23 mouse cellular contexts compared by ENCODE assay signal in genomic region chr9:48650846-48651245, GRCm38 (mm10). TPM values are rescaled to one million over a fixed set of nuclear protein-coding genes. Genes with fewer than 3 reads are reported as not detected.
DNase-seq lines count a peak whose midpoint lies in the region; ATAC-seq and TF ChIP-seq lines count a peak whose summit lies in the region.
"Had no signal": no experiment of that assay in that cellular context is flagged by ENCODE, and none has a peak within 500 bp of the region (broad histone marks: within the 10 kb centered on the region; RNA-seq: fewer than 3 reads in every experiment).

No protein-coding gene starts in this region.

- no peaks in the 10 kb centered on the region for H3K9me3 ChIP-seq in midbrain, embryonic 11.5 days (ENCODE audit: control insufficient read depth, low read length)
- H3K9me3 ChIP-seq in midbrain, embryonic 13.5 days = no peaks in the 10 kb centered on the region
- H3K9me3 ChIP-seq in embryonic facial prominence, embryonic 10.5 days = no peaks in the 10 kb centered on the region
- H3K9me3 ChIP-seq: heart, embryonic 12.5 days; intestine, embryonic 15.5 days; neural tube, embryonic 13.5 days had no signal

- DNase-seq in heart, adult 2 months = peak in 1 of 2 experiments; percentile 22
- no peak for DNase-seq in heart, postnatal 14 days
- DNase-seq in midbrain, embryonic 11.5 days (ENCODE audit: low spot score, missing footprints) = peak; percentile 80
- peak; percentile 5 for DNase-seq in embryonic facial prominence, embryonic 10.5 days (ENCODE audit: low spot score)
- DNase-seq: adrenal gland, postnatal 36 days; B cell, adult 2 months; gastrocnemius, postnatal 10 days; kidney, adult 8-10 months; kidney, postnatal 4 days; liver; lung, adult 2 months; lung, postnatal 10 days; right cerebral cortex, postnatal 14 days had no signal

- peaks cover 3% of the 10 kb centered on the region; the same call in 1 of the 2 replicates for H3K36me3 ChIP-seq in heart, adult 2 months (ENCODE audit: control insufficient read depth, insufficient read depth, low read length)
- H3K36me3 ChIP-seq in midbrain, embryonic 11.5 days (ENCODE audit: control insufficient read depth, insufficient read depth, low read length) = no peaks in the 10 kb centered on the region
- H3K36me3 ChIP-seq in midbrain, embryonic 13.5 days = no peaks in the 10 kb centered on the region
- H3K36me3 ChIP-seq in embryonic facial prominence, embryonic 10.5 days (replicated peaks) = no peaks in the 10 kb centered on the region
- H3K36me3 ChIP-seq: heart, embryonic 12.5 days; intestine, embryonic 15.5 days; neural tube, embryonic 13.5 days had no signal

- H3K4me2 ChIP-seq in midbrain, embryonic 11.5 days = no peak overlapping the region
- no peak overlapping the region for H3K4me2 ChIP-seq in midbrain, embryonic 13.5 days (replicated peaks)
- H3K4me2 ChIP-seq: heart, embryonic 12.5 days; intestine, embryonic 15.5 days; neural tube, embryonic 13.5 days had no signal

- no peak for ATAC-seq in midbrain, embryonic 11.5 days (ENCODE audit: low FRiP score)
- ATAC-seq in midbrain, embryonic 13.5 days = no peak
- ATAC-seq: forebrain, embryonic 16.5 days; intestine, embryonic 15.5 days had no signal

- TF ChIP-seq POLR2A in heart, adult 2 months (IDR thresholded peaks at IDR 0.05; ENCODE audit: insufficient read depth, low read depth, low read length) = no peak

- peaks cover 28% of the 10 kb centered on the region for H3K4me1 ChIP-seq in heart, adult 2 months (ENCODE audit: control insufficient read depth, insufficient read depth, low read length)
- peaks cover 75% of the 10 kb centered on the region for H3K4me1 ChIP-seq in midbrain, embryonic 11.5 days (ENCODE audit: control insufficient read depth, insufficient read depth, low read length)
- H3K4me1 ChIP-seq in midbrain, embryonic 13.5 days (replicated peaks) = peaks cover 48% of the 10 kb centered on the region
- H3K4me1 ChIP-seq in brown adipose tissue, adult 24 weeks (ENCODE audit: control insufficient read depth, insufficient read depth, insufficient read length, low read length) = peaks cover 23% of the 10 kb centered on the region
- H3K4me1 ChIP-seq in embryonic facial prominence, embryonic 10.5 days = peaks cover 85% of the 10 kb centered on the region

- TF ChIP-seq EP300 in heart, adult 2 months (IDR thresholded peaks at IDR 0.05; ENCODE audit: insufficient read depth, low read depth, low read length) = no peak

- no peaks in the 10 kb centered on the region for H3K27me3 ChIP-seq in heart, adult 2 months (ENCODE audit: control insufficient read depth, insufficient read depth, low read length)
- H3K27me3 ChIP-seq in midbrain, embryonic 11.5 days (ENCODE audit: control insufficient read depth, insufficient read depth, low read length) = no peaks in the 10 kb centered on the region
- peaks cover 3% of the 10 kb centered on the region; the same call in 1 of the 2 replicates for H3K27me3 ChIP-seq in midbrain, embryonic 13.5 days
- H3K27me3 ChIP-seq in embryonic facial prominence, embryonic 10.5 days (replicated peaks; ENCODE audit: low read depth, poor library complexity, severe bottlenecking) = peaks cover 26% of the 10 kb centered on the region

- no peak for TF ChIP-seq CTCF in heart, adult 2 months (IDR thresholded peaks at IDR 0.05)

- H3K79me2 ChIP-seq in heart, adult 2 months (replicated peaks; ENCODE audit: control insufficient read depth, insufficient read depth, low read length) = no peaks in the 10 kb centered on the region

- no peak overlapping the region for H3K4me3 ChIP-seq in heart, adult 2 months
- H3K4me3 ChIP-seq in midbrain, embryonic 11.5 days (ENCODE audit: low read depth, low read length) = no peak overlapping the region
- no peak overlapping the region for H3K4me3 ChIP-seq in midbrain, embryonic 13.5 days (replicated peaks)
- no peak overlapping the region for H3K4me3 ChIP-seq in brown adipose tissue, adult 24 weeks (ENCODE audit: insufficient read depth, low read depth, low read length)
- H3K4me3 ChIP-seq in embryonic facial prominence, embryonic 10.5 days = no peak overlapping the region
- H3K4me3 ChIP-seq: heart, embryonic 12.5 days; intestine, embryonic 15.5 days; neural tube, embryonic 13.5 days had no signal

- intact Hi-C loops in heart, adult 2 months (cut with DNase I) = no loop called here
- intact Hi-C loops in heart, postnatal 14 days (cut with DNase I) = loop anchor here (5.0 kb wide), 1 partner anchor 56 kb away; no protein-coding TSS in a partner anchor

- H3K27ac ChIP-seq in heart, adult 2 months = peak overlapping the region; percentile 9; the same call in 1 of the 2 replicates
- H3K27ac ChIP-seq in midbrain, embryonic 11.5 days (ENCODE audit: low read depth, low read length) = peak overlapping the region; percentile 91; the same call in 1 of the 2 replicates
- H3K27ac ChIP-seq in midbrain, embryonic 13.5 days = no peak overlapping the region
- H3K27ac ChIP-seq in brown adipose tissue, adult 24 weeks (replicated peaks; ENCODE audit: low read depth, low read length) = peak overlapping the region; percentile 71; the same call in 1 of the 2 replicates
- no peak overlapping the region for H3K27ac ChIP-seq in embryonic facial prominence, embryonic 10.5 days (replicated peaks)
- H3K27ac ChIP-seq: intestine, embryonic 15.5 days; kidney, postnatal 0 days; liver, embryonic 14.5 days; neural tube, embryonic 13.5 days had no signal

- H3K9ac ChIP-seq in heart, adult 2 months (ENCODE audit: low read depth, low read length) = no peak overlapping the region
- H3K9ac ChIP-seq in midbrain, embryonic 11.5 days (ENCODE audit: low read length) = no peak overlapping the region
- no peak overlapping the region for H3K9ac ChIP-seq in midbrain, embryonic 13.5 days (replicated peaks)
- H3K9ac ChIP-seq: heart, embryonic 12.5 days; intestine, embryonic 15.5 days; liver, embryonic 14.5 days; neural tube, embryonic 13.5 days had no signal

- 86% methylated on average over 2 of the region's 2 CpGs for WGBS in heart, adult 2 months
- WGBS in midbrain, embryonic 11.5 days = 75% methylated on average over 2 of the region's 2 CpGs
- WGBS in midbrain, embryonic 13.5 days = 74% methylated on average over 2 of the region's 2 CpGs
- WGBS in embryonic facial prominence, embryonic 10.5 days = 84% methylated on average over 2 of the region's 2 CpGs

RNA-seq across cellular contexts. Expression of gene Nnmt, which starts 45.9 kb away (rescaled TPM):
- 1 to 10 TPM; 4.1 to 4.3 TPM for total RNA-seq in heart, adult 2 months (2021)
- polyA plus RNA-seq in heart, adult 2 months (2012; rRNA removed) = 3.3 and 3.4 TPM in 2 replicates
- total RNA-seq in heart, postnatal 14 days (2021) = 10 to 100 TPM in 1 of 2 experiments, 1 to 10 TPM in 1; 9.0 to 10.9 TPM
- polyA plus RNA-seq in midbrain, embryonic 11.5 days (2014; fragmentation: Nextera tagmentation; extraction: Ambion mirVana) = 0.94 and 1.2 TPM in 2 replicates
- polyA plus RNA-seq in midbrain, embryonic 13.5 days (2015; fragmentation: Nextera tagmentation; extraction: Ambion mirVana) = 0.32 and 0.40 TPM in 2 replicates
- 45.3 and 55.6 TPM in 2 replicates for polyA plus RNA-seq in brown adipose tissue, adult 24 weeks (2012; ENCODE audit: insufficient read depth, insufficient read length, missing spikeins)
- polyA plus RNA-seq in embryonic facial prominence, embryonic 10.5 days (2016; fragmentation: Nextera tagmentation; extraction: Ambion mirVana) = 0.59 and 0.61 TPM in 2 replicates
- total RNA-seq: granulocyte monocyte progenitor cell, adult 5-6 weeks; hematopoietic stem cell, adult 5-6 weeks had no signal

Comparison
In these comparisons a context has a peak if more than half of its experiments do, and no peak if none do; other contexts are left out.
1. H3K27ac ChIP-seq: peak in heart, adult 2 months (single experiment), midbrain, embryonic 11.5 days (single experiment) and brown adipose tissue, adult 24 weeks (single experiment); none in midbrain, embryonic 13.5 days (single experiment) and embryonic facial prominence, embryonic 10.5 days (single experiment).
2. DNase-seq: peak in midbrain, embryonic 11.5 days (single experiment) and embryonic facial prominence, embryonic 10.5 days (single experiment); none in heart, postnatal 14 days (0 of 2).
3. RNA of gene Nnmt, which starts 45.9 kb away (polyA plus RNA-seq): 45.3 to 55.6 TPM in brown adipose tissue, adult 24 weeks; 3.3 to 3.4 TPM in heart, adult 2 months, 0.94 to 1.2 TPM in midbrain, embryonic 11.5 days, 0.59 to 0.61 TPM in embryonic facial prominence, embryonic 10.5 days and 0.32 to 0.40 TPM in midbrain, embryonic 13.5 days; every median in the first group is over 10 times any median in the second.